Mouse (Mus musculus): Measurements from ENCODE around the gene Aifm1.
"Not testable (repeated sequence)": the region's sequence is repeated elsewhere in the genome, so short reads cannot be mapped to it uniquely, and the experiment has no call there.

The Aifm1 gene

DNA sequence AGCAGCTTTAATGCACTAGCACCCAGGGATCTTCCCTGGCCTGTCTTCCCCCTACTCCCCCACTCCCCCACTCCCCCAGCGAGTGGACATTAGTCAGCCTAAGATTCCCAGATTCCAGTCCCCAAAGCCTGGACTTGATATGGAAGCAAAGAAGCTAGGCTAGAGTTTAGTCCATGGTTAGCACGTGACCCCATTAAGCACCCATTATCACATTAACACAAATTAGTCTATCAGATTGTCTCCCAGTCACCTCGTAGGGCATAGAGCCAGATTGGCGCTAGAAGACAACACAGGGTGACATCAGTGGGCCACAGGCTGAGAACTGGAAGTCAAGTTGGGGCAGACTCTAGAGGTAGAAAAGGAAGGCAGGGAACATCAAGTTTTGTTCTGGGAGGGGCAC lies 52.4 kb downstream of the Aifm1 start:
- ATAC-seq (ENCODE audit: insufficient number of reproducible peaks, low FRiP score, low TSS enrichment) = no peak

DNA sequence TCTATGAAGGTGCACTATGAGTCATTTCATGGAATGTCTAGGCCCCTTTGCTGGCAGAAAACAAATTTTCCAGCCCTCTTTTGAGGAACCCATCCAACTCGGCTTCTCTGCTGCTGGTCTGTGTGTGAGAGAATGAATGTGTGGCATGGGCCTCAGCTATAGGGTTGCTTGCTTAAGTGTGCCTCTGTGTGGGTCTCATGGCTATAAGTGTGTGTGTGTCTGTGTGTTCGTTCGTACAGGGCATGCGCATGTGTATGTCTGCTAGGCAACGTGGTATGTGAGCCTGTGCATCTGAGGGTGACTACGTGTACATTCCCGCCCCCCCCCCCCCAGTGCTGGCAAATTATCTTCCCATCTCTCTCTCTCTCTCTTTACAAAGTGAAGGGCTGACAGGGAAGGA lies 52.9 kb downstream of the Aifm1 start:
- no peak for ATAC-seq (ENCODE audit: insufficient number of reproducible peaks, low FRiP score, low TSS enrichment)

DNA sequence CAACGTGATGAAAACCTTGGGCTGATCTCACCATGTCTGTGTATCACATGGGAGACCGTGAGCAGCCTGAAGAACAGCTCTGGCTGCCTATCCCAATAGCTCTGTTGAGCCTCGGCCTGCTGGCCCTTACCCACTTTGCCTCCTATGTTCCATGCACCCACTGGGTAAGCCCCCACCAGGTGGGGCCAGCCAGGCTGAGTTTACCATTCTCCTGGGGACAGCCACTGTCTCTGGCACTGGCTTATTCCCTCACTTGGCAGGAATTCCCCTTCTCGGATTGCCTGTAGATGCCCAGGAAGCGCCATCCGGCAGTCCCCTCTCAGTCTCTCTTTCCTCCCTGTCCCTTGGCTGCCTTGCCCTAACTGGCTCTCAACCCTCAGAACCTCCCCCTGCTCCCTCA lies 56.4 kb downstream of the Aifm1 start:
- no peak for ATAC-seq (ENCODE audit: insufficient number of reproducible peaks, low FRiP score, low TSS enrichment)

DNA sequence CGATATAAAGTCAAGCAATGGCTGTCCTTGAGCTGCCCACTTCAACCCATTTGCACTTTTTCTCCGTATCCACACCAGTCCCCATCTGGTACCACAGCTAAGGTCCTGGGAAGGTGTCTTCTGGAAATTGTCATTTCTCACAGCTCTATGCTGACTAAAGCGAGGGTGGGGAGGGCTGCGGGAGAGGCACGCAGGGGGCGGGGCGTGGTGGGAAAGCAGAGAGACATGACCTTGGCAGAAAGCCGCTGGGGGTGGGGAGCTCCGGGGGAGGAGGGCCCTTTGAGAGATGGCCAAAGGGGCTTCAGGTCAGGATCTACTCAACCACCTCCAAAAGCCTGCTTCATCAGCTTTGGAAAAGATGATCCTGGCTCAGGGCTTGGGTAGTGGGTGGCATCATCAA lies 58.3 kb downstream of the Aifm1 start:
- no peak for ATAC-seq (ENCODE audit: insufficient number of reproducible peaks, low FRiP score, low TSS enrichment)

DNA sequence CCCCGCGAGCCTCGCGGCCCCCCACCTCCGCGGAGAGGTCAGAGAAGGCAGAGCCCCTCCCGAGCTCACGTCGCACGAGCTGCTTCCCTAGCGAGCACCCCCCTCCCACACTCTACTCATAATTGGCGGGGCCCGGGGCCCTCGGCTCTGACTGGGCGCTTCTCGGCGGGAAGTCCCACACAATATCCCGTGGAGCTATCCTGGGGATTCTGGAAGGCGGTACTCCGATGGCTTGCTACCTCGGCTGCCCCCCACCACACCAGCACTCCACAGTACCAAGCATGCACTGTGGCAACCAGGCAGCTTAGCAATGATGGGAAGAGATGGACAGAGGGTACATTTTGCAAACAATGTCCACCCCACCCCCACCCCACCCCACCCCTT lies 58.9 kb downstream of the Aifm1 start:
- ATAC-seq (ENCODE audit: insufficient number of reproducible peaks, low FRiP score, low TSS enrichment) = no peak

DNA sequence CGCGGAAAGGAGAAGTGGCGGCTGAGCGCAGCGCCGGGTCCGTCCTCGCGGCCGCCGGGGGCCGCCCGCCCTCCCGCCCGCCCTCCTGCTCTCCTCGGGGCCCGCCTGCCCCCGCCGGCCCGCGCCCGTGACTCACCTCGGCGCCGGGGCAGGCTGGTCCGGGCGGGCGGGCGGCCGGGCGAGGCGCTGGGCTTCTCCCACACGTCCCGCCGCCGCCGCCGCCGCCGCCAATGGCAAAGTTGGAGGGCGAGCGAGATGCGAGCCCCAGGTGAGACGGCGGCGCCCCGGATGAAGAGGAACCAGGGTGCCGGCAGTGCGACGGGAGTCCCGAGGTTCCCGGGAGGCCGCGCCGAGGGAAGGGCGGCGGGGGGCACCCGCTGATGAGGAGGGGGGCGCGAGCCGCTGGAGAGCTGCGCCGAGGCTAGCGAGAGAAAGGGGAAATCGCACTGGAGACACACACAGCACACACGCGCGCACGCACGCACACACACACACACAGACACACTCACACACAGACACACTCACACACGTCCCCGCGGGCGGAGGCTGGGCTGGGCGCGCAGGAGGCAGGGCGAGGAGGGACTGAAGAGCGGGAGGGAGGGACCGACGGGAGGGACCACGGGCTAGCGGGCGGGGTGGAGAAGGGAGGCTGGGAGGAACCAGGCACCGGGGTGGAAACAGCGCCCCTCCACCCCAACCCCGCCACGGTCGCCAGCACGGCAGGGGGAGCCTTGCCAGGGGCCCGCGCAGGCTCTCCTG lies 59.4 kb downstream of the Aifm1 start:
- ATAC-seq (ENCODE audit: insufficient number of reproducible peaks, low FRiP score, low TSS enrichment) = no peak

DNA sequence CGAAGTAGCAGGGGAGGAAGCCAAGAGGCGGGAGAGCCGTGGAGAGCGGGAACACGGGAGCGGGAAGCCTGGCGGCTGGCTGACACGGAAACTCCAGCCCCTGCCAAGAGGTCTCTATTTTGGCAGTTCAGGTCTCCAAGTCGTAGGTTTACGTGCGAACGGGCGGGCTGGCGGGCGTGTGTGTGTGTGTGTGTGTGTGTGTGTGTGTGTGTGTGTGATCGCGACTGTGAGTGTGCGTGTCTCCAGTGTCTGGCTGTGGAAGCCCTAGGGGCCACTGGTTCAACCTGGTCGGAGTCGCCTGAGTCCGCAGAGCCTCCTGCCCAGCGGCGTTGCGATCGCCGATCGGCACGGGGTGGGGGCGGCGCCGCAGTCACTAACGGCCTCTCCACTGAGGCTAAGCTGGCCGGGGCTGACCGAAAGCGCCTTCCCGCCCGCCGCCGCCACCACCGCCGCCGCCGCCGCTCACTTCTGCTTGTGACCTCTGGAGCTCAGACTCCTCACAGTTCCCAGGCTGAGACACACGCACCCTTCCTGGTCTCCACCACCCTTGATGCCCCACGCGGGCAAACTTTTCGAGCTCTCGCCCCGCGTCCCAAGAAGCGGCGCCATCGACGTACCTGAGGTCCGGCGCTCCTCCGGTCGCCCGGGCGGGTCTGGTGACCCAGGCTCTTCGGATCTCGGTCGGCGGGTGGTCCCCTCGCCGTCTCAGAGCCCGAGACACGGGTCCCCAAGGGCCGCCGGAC lies 60.3 kb downstream of the Aifm1 start:
- ATAC-seq (ENCODE audit: insufficient number of reproducible peaks, low FRiP score, low TSS enrichment) = no peak

DNA sequence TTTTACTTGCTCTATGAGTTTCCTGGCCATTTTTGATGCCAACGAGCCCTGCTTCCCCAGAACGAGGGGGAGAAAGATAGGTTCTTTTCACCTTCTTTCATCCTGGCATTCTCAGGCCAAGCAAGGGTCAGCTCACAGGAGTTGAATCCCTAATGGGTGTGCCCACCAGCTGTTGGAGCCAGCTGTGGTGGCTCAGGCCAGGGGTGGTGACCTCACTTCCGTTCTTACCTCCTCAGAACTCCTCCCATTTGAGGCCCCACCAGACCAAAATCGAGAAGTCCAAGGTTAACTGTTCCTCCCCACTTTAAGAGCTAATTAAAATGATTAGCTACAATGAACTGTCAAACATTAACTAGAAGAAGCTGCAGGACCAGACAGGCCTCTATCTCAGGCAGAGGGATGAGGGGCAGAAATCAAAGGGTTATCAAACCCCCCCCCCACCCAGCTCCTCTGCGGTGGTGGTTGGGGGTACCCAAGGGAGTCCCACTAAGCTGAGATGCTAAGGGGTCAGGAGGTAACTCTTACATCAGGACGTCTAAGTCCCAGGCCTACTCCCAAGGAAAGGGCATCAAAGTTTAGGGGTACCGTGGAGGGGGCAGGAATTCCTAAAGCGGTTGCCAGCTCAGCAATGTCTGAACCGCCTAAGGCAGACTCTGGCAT lies 61.0 kb downstream of the Aifm1 start:
- no peak for ATAC-seq (ENCODE audit: insufficient number of reproducible peaks, low FRiP score, low TSS enrichment)

DNA sequence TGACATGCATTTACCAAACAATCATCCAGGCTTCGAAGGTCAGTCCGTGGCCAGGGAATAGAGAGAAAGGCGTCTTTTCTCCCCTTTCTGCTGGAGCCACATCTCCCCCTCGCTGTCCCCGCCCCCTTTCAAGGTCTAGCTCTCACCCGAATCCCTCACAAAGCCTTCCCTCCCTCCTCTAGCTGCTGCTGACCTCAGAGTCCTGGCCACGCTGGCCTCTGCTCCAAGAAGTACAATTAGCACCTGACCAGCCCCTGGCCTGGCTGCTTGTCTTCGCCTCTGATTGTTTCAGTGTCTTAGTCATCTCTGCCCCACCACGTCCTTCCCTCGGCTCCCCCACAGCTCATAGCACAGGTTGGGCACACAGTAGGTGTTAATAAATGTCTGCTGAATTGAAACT lies 63.7 kb downstream of the Aifm1 start:
- ATAC-seq (ENCODE audit: insufficient number of reproducible peaks, low FRiP score, low TSS enrichment) = no peak

DNA sequence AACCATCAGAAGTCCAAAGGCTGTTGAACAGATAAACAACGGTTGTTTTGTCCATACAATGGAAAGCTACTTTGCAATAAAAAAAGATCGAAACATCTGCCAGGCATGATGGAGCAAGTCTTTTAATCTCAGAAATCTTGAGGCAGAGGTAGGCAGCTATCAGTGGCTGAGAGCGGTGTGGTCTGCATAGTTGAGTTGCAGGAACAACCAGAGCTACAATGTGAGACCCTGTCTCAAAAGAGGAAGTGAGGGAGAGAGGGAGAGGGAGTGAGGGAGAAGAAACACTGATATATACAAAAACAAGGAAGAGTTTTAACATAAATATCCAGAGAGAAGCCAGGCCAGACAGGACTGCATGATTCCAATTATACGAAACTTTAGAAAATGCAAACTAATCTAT lies 68.7 kb downstream of the Aifm1 start:
- ATAC-seq (ENCODE audit: insufficient number of reproducible peaks, low FRiP score, low TSS enrichment) = no peak

DNA sequence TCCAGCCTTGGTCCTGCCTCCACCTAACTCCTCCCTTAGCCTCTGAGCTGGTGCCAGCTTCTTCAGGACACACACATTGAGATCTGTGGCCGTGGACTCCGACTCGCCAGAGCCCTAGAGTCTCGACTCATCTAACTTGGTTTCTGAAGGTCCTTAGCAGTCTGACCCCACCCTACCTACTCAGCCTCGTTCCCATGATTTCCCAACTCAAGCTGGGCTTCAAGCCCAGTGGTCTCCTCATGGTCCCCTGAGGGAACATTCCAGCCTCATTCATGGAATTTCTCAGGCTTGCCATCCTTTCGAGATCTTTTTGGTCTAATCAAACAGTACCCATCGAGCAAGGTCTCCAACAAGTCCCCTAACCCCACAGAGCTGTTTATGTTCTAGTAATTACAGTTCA lies 71.4 kb downstream of the Aifm1 start:
- ATAC-seq (ENCODE audit: insufficient number of reproducible peaks, low FRiP score, low TSS enrichment) = no peak

DNA sequence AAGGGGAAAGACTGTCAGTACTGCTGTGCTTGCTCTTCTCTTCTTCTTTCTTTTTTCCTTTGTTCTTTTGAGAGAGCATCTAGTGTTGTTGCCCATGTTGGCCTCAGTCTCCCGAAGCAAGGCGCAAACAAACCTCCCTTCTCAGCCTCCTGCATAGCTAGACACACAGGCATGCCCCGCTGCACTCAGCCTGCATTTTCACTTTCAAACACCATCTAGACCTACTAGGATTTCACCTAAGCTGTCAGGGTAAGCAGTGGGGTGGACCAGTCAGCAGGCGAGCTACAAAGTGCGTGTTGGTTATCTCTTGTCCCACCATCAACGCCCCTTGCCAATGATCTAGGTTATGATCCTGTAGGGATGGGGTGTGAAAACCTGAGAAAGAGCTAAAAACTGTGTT lies 71.8 kb downstream of the Aifm1 start:
- ATAC-seq (ENCODE audit: insufficient number of reproducible peaks, low FRiP score, low TSS enrichment) = no peak

DNA sequence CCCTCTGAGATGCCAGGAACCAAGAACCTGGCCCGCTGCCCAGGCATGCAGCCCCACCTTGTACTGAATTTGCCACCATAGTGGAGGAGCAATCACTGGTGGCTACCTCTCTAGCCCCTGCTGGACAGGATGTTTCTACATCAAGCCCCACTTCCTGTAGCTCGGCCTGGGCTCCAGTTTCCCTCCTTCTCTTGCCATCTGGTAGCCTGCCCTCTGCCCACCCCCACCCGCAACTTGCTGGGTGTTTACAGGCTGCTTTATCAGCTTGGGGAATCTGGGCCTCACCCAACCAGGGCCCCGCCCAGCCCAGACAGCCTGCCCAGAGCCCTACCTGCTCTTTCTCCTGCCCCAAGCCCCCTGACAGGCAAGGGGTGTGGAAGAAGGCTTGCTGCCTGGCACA lies 74.3 kb downstream of the Aifm1 start:
- ATAC-seq (ENCODE audit: insufficient number of reproducible peaks, low FRiP score, low TSS enrichment) = no peak

DNA sequence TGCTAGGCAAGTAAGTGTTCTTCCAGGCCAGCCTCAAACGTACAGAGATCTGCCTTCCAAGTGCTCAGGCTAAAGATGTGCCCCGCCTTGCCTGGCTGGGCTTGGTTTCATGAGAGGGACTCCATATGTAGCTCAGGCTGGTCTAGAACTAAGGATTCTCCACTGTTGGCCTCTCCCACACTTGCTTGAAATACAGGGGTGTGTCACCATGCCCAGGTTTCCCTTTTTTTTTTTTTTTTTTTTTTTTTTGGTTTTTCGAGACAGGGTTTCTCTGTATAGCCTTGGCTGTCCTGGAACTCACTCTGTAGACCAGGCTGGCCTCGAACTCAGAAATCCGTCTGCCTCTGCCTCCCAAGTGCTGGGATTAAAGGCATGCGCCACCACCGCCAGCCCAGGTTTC lies 77.3 kb downstream of the Aifm1 start:
- ATAC-seq (ENCODE audit: insufficient number of reproducible peaks, low FRiP score, low TSS enrichment) = not testable (repeated sequence)

DNA sequence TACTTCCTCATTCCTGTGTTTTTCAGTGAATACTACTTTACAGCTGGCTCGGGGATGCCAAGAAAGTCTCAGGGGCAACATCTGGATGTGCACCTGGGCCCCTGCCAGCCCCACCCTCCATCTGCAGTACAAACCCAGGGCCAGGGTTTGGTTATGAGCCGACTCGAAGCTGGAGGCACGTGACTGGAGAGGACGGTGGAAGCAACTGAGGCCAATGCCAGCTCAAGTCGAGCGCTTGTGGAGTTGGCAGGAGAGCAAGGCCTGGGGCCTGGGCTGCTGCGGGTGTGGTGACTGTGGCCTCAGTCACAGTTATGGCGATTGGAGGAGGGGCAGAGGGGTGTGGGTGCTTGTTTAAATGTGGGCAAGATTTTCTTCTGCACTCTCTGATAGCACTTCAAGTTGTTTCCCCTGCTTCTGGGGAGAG lies 77.9 kb downstream of the Aifm1 start:
- no peak for ATAC-seq (ENCODE audit: insufficient number of reproducible peaks, low FRiP score, low TSS enrichment)

DNA sequence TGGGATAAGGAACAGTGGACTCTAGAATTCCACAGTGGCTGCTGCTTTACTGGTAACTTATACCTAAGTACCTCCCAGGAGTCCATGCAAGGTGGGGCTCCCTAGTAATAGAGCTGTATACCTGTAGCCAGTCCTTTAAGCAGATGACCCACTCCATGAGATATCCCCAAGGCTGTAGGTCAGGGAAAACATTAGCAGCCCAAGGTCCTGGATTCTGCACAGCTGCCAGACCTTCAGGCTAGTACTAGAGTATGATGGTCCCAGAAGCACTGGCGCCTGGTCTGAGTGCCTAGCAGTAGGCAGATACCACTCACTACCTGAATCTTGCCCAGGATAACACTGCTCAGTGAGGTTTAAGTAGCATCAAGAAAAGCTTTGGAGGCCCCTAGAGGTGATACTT lies 79.1 kb downstream of the Aifm1 start:
- no peak for ATAC-seq (ENCODE audit: insufficient number of reproducible peaks, low FRiP score, low TSS enrichment)

DNA sequence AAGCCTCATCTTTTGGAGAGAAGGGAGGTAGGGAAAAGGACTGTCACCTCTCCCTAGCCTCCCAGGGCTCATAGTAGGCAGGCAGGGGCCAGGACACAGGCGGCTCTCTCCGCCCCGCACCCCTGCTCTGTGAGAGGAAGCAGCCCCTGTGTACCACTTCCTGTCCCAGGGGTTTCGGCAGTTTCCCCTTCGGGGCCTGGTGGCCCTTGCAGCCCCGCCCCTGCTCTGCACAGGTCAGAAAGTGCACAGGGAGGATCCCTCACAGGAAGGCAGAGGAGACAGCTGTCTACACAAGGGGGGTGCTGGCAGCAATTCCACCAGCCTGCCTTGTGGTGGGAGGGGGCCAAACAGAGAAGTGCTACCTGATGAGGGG lies 79.8 kb downstream of the Aifm1 start:
- no peak for ATAC-seq (ENCODE audit: insufficient number of reproducible peaks, low FRiP score, low TSS enrichment)

DNA sequence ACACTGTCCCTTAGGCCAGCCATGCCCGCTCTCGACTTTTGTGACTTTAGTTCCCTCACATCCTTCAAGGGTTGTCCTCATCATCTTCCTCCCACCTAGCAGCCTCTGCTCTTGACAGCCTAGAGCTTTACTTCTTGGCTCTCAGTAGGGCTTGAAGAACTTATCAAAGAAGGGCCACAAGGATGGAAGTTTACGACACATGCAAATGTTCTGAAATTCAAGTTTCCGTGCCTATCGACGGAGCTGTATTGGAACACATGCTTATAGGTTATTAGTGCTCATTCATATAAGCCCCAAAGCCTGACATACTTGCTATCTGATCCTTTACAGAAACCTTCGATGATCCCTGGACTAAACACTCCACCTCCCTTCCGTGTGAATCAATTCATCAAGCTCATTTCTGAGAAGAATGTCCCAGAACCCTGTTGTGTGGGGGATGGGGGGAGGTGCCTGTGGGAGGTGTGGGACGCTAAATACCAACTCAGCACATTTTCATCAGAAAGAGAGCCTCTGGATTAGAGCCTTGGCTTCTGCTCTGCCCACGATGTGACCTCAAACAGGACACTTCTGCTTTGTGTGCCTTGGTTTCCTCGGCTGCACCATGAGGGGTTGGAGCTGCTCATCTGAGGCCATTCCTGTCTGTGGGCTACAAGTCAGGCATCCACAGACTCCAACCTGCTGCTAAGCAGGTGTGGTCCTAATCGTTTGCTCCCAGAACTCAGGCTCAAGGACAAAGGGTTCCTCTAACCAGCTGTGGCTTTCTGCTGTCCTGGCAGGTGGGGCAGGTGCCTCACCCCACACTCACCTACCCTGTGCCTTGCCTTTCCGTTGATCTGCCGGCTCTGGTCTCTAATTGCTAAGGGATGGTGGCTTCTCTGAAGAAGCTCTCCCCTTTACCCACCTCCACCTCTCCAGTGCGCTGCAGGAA lies 80.5 kb downstream of the Aifm1 start:
- ATAC-seq (ENCODE audit: insufficient number of reproducible peaks, low FRiP score, low TSS enrichment) = no peak

DNA sequence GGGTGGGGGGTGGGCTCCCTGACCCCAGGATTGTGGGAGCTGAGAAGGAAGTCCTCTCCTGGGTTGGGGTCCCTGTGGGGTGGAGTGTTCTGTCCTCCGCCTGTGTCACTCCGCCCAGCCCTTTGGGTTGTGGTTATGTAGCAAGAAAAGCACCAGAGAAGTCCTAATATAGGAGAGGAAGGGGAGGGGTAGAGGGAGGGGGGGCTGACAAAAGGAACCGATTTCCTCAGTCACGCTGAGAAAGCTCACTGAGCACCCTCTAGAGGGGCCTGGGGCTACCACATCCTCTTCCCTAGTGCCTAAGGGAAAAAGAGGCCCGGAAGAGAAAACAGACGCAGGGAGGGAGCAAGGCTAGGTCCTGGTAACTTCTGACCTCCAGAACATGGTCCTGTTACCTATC lies 83.8 kb downstream of the Aifm1 start:
- no peak for ATAC-seq (ENCODE audit: insufficient number of reproducible peaks, low FRiP score, low TSS enrichment)

DNA sequence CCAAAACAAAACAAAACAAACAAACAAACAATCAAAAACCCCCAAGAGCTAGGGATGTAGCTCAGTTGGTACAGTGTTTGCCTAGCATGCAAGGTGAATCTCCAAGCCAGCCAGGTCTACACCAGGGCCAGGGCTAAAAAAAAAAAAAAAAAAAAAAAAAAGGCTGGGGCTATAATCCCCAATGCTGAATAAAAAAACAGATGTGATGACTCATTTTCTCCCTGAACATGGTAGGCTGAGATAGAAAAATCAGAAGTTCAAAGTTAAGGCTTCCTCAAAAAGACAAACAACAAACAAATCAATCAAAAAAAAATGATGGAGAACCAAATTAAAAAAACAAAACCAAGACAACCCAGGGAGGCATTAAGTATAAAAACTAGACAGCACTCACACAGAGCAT lies 84.3 kb downstream of the Aifm1 start:
- no peak for ATAC-seq (ENCODE audit: insufficient number of reproducible peaks, low FRiP score, low TSS enrichment)

DNA sequence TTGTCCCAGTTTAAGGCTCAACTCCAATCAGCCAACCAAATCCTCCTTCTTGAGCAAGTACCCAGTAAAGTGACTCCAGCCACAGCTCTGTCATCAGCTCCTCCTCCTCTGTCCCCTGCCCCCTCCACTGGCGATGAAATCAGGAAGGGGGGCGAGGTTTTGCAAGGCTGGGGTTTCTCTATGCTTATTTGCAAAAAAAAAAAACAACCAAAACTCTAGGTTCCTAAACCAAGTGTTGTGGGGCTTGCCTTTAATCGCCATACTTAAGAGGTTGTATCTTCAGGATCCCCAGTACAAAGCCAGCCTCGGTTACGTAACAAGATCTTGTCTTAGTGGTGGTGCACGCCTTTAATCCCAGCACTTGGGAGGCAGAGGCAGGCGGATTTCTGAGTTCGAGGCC lies 84.7 kb downstream of the Aifm1 start:
- no peak for ATAC-seq (ENCODE audit: insufficient number of reproducible peaks, low FRiP score, low TSS enrichment)

Measured in cerebellum, adult (tissue).